Comparison of ENCODE assay signal across 24 mouse cellular contexts in genomic region chr7:115106041-115106440, GRCm38 (mm10).
"Had no signal": no experiment of that assay in that cellular context is flagged by ENCODE, and none has a peak within 500 bp of the region (broad histone marks: within the 10 kb centered on the region; RNA-seq: fewer than 3 reads in every experiment).

No protein-coding gene starts in this region.

- H3K36me3 ChIP-seq: heart, embryonic 13.5 days; heart, embryonic 15.5 days; hindbrain, embryonic 13.5 days; hindbrain, embryonic 15.5 days; kidney, embryonic 15.5 days; limb, embryonic 13.5 days; limb, embryonic 15.5 days; liver, embryonic 12.5 days had no signal

- DNase-seq: heart, adult 11 months; heart, adult 2 months; heart, postnatal 14 days; heart, postnatal 36 days; kidney, adult 11 months; kidney, adult 2 months; kidney, adult 9 months; kidney, postnatal 14 days; kidney, postnatal 36 days; layer of hippocampus, adult 9-11 months; layer of hippocampus, postnatal 36 days; left cerebral cortex, postnatal 4 days had no signal

- H3K27me3 ChIP-seq: heart, embryonic 13.5 days; heart, embryonic 15.5 days; hindbrain, embryonic 13.5 days; hindbrain, embryonic 15.5 days; kidney, embryonic 15.5 days; limb, embryonic 13.5 days; limb, embryonic 15.5 days; liver, embryonic 12.5 days had no signal

- H3K27ac ChIP-seq: heart, adult 2 months; heart, embryonic 13.5 days; heart, embryonic 15.5 days; hindbrain, embryonic 13.5 days; hindbrain, embryonic 15.5 days; hindbrain, postnatal 0 days; kidney, embryonic 15.5 days; kidney, postnatal 0 days; limb, embryonic 13.5 days; limb, embryonic 15.5 days; liver, embryonic 12.5 days; liver, embryonic 14.5 days had no signal

- H3K4me3 ChIP-seq: heart, adult 2 months; heart, embryonic 13.5 days; heart, embryonic 15.5 days; hindbrain, embryonic 13.5 days; hindbrain, embryonic 15.5 days; kidney, embryonic 15.5 days; limb, embryonic 13.5 days; limb, embryonic 15.5 days; liver, embryonic 12.5 days had no signal

- H3K4me1 ChIP-seq: heart, embryonic 13.5 days; heart, embryonic 15.5 days; hindbrain, embryonic 13.5 days; hindbrain, embryonic 15.5 days; kidney, embryonic 15.5 days; limb, embryonic 13.5 days; limb, embryonic 15.5 days; liver, embryonic 12.5 days had no signal

- ATAC-seq: hindbrain, postnatal 0 days; intestine, embryonic 16.5 days; liver, embryonic 12.5 days had no signal

- H3K9me3 ChIP-seq: heart, embryonic 13.5 days; heart, embryonic 15.5 days; hindbrain, embryonic 13.5 days; hindbrain, embryonic 15.5 days; kidney, embryonic 15.5 days; limb, embryonic 13.5 days; limb, embryonic 15.5 days; liver, embryonic 12.5 days had no signal
